Mouse (Mus musculus): ENCODE measurements around the gene Vipr2.

Gene Vipr2

DNA sequence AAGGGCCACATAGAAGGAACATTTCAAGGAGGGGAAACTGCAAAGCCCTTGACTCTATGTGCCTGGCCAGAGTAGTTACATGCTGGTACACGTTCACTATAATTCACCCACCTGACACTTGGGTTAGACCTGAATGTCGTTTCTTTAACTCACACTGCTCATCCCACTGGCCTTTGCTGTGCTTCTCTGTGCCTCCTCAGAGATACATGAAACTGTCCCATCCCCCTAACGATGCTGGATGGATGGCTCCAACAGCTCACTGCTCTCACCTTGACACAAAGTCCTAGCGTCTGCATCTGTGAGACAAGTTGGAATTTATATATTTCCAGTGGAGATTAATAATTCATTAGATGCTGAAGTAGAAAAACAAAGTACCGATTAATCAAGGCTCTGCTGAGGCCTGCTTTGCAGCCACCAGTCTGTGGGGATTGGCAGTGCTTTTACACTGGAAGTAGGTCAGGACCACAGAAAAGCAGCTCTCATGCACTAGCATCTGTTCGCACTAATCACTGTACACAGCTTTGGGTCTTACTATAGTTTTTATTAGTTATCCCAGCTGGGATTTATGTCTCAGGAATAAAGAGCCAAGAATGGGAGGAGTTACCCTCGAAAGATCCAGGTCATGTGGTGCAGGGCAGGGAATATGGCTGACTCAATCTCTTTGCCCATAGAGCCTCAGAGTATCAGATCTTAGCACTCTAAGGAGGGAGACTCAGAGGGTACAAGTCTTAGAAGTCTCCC lies 79.4 kb downstream of the Vipr2 start:
- peak; percentile 76 for ATAC-seq (ENCODE audit: low TSS enrichment)

DNA sequence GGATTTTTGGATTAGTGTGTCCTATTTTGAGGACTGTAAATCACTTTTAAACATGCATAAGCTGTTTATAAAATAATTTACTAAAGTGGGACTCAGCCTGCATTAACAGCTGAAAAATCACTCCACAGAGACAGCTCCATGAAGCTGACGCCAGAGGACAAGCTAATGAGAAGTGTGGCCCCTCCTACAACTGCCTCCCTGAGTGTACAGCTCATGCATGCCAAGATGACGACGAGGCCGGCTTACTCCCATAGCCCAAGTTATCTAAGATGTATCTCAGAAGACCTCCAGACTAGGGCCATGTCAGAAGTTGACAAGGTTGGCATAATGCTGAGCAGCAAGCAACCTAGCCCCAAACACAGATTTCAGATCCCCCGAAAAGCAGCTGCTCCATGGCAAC lies 81.7 kb downstream of the Vipr2 start:
- ATAC-seq (ENCODE audit: low TSS enrichment) = no peak

DNA sequence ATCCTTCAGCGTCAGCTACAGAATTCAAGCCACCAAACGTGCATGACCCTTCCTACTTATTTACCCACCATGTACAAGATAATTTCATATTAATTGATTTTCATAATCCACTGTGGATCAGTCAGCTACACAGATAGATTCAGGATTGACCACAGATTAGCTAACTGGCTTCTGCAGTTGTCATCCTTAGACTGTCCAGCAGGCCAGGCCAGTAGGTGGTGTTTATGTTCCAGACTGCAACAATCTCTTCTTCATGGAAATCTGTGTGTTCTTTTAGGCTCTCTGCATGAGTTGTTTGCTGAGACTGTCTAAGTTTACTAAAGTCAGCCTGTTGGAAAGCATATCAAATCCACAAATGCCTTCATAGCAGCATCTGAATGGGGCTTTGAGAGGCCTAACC lies 82.2 kb downstream of the Vipr2 start:
- ATAC-seq (ENCODE audit: low TSS enrichment) = no peak

DNA sequence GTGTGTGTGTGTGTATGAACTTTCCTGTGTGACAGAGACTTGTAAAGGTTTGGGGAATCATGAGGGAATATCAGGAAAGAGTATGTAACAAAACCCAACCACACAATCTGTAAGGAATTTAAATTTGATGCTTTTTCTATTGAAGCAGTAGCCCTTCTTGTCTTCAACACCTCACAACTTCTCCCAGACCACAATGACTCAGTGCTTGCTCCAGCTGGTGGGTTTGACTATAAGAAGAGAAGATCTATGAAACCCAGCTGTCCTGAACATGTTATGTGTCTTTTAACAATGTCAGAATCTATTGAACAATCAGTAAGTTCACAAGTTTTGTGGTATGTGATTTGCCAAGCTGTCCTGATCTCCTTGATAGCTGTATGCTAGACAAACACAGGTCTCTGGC lies 87.8 kb downstream of the Vipr2 start:
- no peak for ATAC-seq (ENCODE audit: low TSS enrichment)

DNA sequence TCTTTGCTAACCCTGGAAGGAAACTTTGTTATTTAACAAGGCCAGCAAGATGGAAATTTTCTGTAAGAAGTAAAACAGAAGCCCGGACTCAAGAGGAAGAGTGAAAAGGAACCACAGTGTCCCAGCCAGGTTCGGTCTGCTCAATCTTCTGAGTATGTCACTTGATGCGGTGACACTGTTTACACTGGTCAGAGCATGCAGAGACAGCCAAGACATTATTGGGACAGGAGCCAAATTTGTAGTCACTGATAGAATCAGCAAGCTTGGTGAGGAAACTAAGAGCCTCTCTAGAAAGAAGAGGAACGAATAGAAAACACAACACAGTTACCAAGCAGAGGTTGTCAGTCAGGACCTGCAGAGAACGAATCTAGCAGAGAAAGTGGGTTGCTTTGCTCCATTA lies 92.1 kb downstream of the Vipr2 start:
- ATAC-seq (ENCODE audit: low TSS enrichment) = no peak

DNA sequence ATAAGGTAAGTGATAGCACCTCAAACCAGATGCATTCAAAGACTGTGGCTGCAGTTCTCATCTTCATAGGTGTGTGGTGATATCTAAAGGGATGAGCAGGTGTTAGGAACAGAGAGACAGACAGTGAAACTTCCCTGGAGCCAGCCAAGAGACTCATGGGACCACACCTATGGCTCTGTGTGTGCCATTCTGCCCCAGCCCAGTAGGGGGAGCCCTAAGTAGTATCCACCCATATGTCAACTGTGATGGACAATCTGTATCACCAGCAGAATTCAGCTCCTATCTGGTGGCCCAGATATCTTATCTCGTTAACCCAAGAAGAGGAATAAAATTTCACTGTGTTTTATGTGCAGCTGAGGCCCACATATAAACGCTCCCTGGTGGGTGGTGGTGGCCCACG lies 99.4 kb downstream of the Vipr2 start:
- ATAC-seq (ENCODE audit: low TSS enrichment) = no peak

DNA sequence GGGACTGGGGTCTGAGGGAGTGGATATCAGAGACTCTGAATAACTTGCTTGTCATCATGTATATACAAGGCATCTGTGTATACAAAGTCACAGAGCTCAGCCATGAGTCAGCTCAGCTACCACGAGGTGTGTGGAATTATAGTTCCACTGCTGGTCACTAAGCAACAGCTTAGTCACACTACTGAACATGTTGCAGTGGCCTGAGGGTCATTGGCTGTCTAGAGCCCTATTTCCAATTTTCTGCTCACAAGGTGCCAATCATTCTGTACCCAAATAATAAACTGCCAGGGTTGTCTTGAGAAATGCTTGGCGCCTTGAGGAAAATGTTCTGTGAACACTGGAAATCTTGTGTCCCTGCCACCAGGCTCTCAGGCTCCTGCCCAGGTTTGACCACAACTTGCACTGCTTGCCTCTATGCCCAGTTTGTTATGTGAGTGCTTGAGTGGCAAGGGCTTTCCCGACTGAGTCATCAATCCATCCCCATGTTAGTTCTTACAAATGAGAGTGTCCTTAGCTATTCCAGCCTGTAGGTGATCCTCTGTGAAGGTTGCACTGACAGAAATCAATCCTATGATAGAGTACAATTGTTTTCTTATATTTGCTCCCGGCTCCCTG lies 104.0 kb downstream of the Vipr2 start:
- ATAC-seq (ENCODE audit: low TSS enrichment) = no peak

DNA sequence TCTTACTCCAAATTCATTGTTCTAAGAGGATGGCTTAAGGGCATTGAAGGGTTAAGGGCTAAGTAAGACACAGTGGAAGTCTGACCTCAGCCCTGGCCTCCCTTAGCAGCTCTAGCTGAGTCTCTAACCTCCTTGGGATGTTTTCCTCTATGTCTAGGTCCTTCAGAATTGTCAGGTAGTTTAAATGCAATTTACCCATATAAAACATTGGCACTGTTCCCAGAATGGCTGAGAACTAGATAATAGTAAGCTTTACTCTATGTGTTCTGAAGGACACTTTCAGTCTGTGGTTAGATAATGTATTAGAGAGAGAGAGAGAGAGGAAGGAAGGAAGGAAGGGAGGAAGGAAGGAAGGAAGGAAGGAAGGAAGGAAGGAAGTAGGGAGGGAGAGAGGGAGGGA lies 104.8 kb downstream of the Vipr2 start:
- no peak for ATAC-seq (ENCODE audit: low TSS enrichment)

DNA sequence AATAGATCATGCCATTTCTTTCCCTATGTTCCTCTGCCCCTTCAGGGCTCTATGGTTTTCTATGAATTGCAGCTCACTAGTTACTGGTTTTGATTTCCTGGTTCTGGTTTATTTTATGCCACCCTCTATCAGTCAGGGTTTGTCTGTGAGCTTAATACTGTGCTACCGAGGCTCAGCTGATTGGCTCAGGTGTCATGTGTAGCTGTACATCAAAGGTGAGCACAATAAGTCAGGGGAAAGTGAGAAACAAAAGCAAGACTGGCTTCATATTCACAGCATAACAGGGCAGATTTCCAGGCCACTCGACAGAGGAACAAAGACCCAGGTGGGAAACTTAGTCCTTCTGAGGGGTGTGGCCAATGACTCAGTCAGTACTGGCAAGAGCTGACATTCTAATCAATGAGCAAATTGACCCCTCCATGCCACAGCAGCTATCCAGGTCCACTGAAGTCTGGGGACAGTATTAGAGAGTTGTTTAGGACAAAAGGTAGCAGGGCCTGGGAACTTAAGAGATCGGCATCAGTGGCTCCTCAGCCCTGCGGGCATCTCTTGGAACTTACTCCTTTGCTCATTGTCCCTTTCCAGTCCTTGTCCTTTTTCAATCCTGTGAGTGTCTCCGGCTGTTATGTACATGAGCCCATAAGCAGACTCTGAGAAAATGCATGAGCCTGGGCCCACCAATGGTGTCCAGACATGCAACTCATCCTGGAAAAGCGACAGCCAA lies 105.8 kb downstream of the Vipr2 start:
- ATAC-seq (ENCODE audit: low TSS enrichment) = no peak

DNA sequence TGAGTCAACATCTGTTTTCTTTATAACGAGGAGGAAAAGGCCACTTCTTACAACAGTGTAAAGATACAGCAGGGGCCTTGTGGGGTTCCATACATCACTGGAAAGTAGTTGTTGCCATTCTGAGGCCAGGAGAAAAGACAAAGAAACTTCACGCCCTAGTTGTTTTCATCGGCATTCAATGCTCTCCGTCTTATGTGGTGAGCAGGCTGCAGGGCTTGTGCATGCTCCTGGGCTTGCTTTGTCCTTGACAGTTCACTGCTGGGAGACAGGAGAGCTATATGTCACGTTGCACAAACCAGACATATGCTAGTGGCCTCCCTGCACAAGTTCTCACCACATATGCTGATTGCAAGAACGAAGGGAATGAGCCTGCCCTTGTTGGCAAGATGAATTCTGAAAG lies 116.4 kb downstream of the Vipr2 start:
- no peak for ATAC-seq (ENCODE audit: low TSS enrichment)

DNA sequence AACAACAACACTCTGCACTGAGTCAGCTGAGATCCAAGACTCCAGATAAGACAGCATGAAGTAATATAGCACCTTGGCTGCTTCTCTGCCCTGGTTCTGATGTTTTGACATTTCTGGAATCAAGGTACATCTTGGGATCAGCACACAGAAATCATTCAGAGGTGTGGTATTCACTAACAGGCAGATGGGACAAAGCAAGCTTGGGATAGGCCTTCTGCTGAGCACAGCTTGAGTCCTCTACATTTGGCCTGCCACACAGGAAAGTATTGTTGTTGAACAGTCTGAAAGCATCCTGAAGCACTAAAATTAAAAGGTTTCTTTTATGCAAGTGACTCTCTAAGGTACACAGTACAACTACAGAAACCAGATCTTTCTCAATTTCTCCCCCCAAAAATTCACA lies 117.1 kb downstream of the Vipr2 start:
- ATAC-seq (ENCODE audit: low TSS enrichment) = no peak
